Mouse (Mus musculus): ENCODE measurements around the gene Vps13d. TPM values are rescaled to one million over a fixed set of nuclear protein-coding genes. Genes with fewer than 3 reads are reported as not detected.

Gene Vps13d
- total and polyA plus RNA-seq, 3 experiments, result 9.4 to 9.8 (median 9.7) TPM

- Histone ChIP-seq H3K4me2 (ENCODE audit: insufficient read depth, low read depth, poor library complexity, severe bottlenecking) (peak overlapping the region; percentile 15; the same call in 1 of the 2 replicates), H3K9ac (ENCODE audit: insufficient read depth, low read depth) (no peak overlapping the region), H3K36me3 (replicated peaks in 1 of 2; ENCODE audit: control insufficient read depth in 1 of 2, insufficient read depth in 1 of 2, low read length in 1 of 2) (peaks cover 19 to 57% of the 10 kb centered on the region in 2 experiments), H3K27me3 (replicated peaks) (no peaks in the 10 kb centered on the region), H3K4me1 (ENCODE audit: control insufficient read depth in 1 of 2, insufficient read depth in 2 of 2) (peaks cover 20 to 64% of the 10 kb centered on the region in 2 experiments), H3K9me3 (replicated peaks; ENCODE audit: low read length) (no peaks in the 10 kb centered on the region), H3K4me3 (replicated peaks in 1 of 3; ENCODE audit: low read depth in 2 of 3, low read length in 2 of 3, poor library complexity in 1 of 3) (no peak overlapping the region), H3K79me2 (replicated peaks; ENCODE audit: control insufficient read depth, extremely low read depth, insufficient read depth, poor library complexity, severe bottlenecking) (no peaks in the 10 kb centered on the region), H3K27ac (ENCODE audit: insufficient read depth, low read depth) (no peak overlapping the region; the same call in 1 of the 2 replicates)
- in situ Hi-C loops (cut with MboI; ENCODE audit: low pct_ligation_motif_present, low pct_unique_long_range_greater_than_20kb, low sequenced_read_pairs), result loop anchor here (5.0 kb wide), 1 partner anchor 148 kb away; no protein-coding TSS in a partner anchor
- peak; percentile 88 for DNase-seq (ENCODE audit: extremely low read depth)
- dilution Hi-C loops (cut with MboI; ENCODE audit: extremely low pct_ligation_motif_present, extremely low pct_unique_long_range_greater_than_20kb, low sequenced_read_pairs), result no loop called here
- peak; percentile 70 for TF ChIP-seq MEF2A (IDR thresholded peaks at IDR 0.05; ENCODE audit: borderline replicate concordance, low read depth, low read length)
- no peak; the same call in 1 of the 2 replicates for TF ChIP-seq IRF4 (IDR thresholded peaks at IDR 0.05; ENCODE audit: low read depth, low read length)
- 0 out of 2 replicates have a peak, but pooled peaks have one; percentile 30 for TF ChIP-seq MAX (IDR thresholded peaks at IDR 0.05; ENCODE audit: low read length)
- TF ChIP-seq HCFC1 (IDR thresholded peaks at IDR 0.05; ENCODE audit: low read depth, low read length), result no peak
- 0 out of 2 replicates have a peak, but pooled peaks have one; percentile 33 for TF ChIP-seq MAZ (IDR thresholded peaks at IDR 0.05; ENCODE audit: low read depth, low read length)
- TF ChIP-seq ETS1 (conservative IDR thresholded peaks at IDR 0.05; ENCODE audit: low read depth, low read length), result 0 out of 2 replicates have a peak, but pooled peaks have one; percentile 20
- no peak for TF ChIP-seq CHD1 (IDR thresholded peaks at IDR 0.05; ENCODE audit: low read depth, low read length)
- TF ChIP-seq MYC (IDR thresholded peaks at IDR 0.05; ENCODE audit: low read depth, low read length), result 0 out of 2 replicates have a peak, but pooled peaks have one; percentile 15
- no peak for TF ChIP-seq PAX5 (IDR thresholded peaks at IDR 0.05; ENCODE audit: low read length)
- TF ChIP-seq RCOR1 (conservative IDR thresholded peaks at IDR 0.05; ENCODE audit: low read depth, low read length), result no peak
- TF ChIP-seq ZMIZ1 (IDR thresholded peaks at IDR 0.05; ENCODE audit: low read depth, low read length), result no peak
- no peak for TF ChIP-seq USF2 (conservative IDR thresholded peaks at IDR 0.05; ENCODE audit: low read depth, low read length)
- no peak for TF ChIP-seq UBTF (IDR thresholded peaks at IDR 0.05; ENCODE audit: low read depth, low read length)
- no peak for TF ChIP-seq SIN3A (IDR thresholded peaks at IDR 0.05; ENCODE audit: low read length)
- peak; percentile 84 for TF ChIP-seq ZNF384 (IDR thresholded peaks at IDR 0.05; ENCODE audit: low read depth, low read length)
- peak; percentile 66; the same call in 1 of the 2 replicates for TF ChIP-seq EP300 (IDR thresholded peaks at IDR 0.05; ENCODE audit: low read length)
- no peak; the same call in none of the 2 replicates for TF ChIP-seq RAD21 (IDR thresholded peaks at IDR 0.05; ENCODE audit: low read depth, low read length)
- TF ChIP-seq SMC3 (IDR thresholded peaks at IDR 0.05; ENCODE audit: low read depth, low read length), result 0 out of 2 replicates have a peak, but pooled peaks have one; percentile 9
- no peak for TF ChIP-seq E2F4 (IDR thresholded peaks at IDR 0.05; ENCODE audit: insufficient replicate concordance, low read depth, low read length)
- 0 out of 2 replicates have a peak, but pooled peaks have one; percentile 49 for TF ChIP-seq TCF12 (IDR thresholded peaks at IDR 0.05; ENCODE audit: low read depth, low read length)
- peak; percentile 40 for TF ChIP-seq BHLHE40 (IDR thresholded peaks at IDR 0.05; ENCODE audit: low read depth, low read length)
Measured at GRCm38 (mm10) chr4:145045312-145046031, 149.3 kb downstream of the Vps13d start.

All from CH12.LX (cell line).